Mouse (Mus musculus) intestine, postnatal 0 days (tissue): ENCODE results near the gene Ctnna2. TPM values are rescaled to one million over a fixed set of nuclear protein-coding genes. Genes with fewer than 3 reads are reported as not detected.

Experiments used
- ATAC-seq: fragments of 200-750 bp; cut with Nextera tagmentation; 2 replicates; pipeline ENCODE4 v1.8.0; 2017; ENCODE audit warnings: mild to moderate bottlenecking, moderate TSS enrichment, moderate library complexity
- H3K27ac ChIP-seq: fragments of 300-500 bp; sonication (generic); 2 replicates; pipeline ENCODE4 v1.5.1; 2014; ENCODE audit warnings: mild to moderate bottlenecking, low read depth, low read length, moderate library complexity
- H3K27me3 ChIP-seq: fragments of 300-500 bp; sonication (generic); replicated peaks from 2 replicates; pipeline ENCODE4 v1.6.1; 2014; ENCODE audit warnings: low read length, mixed read lengths; ENCODE audit not compliant: control insufficient read depth, insufficient read depth
- H3K36me3 ChIP-seq: fragments of 300-500 bp; sonication (generic); 2 replicates; pipeline ENCODE4 v1.6.1; 2014; ENCODE audit warnings: mild to moderate bottlenecking, moderate library complexity; ENCODE audit not compliant: control insufficient read depth, insufficient read depth
- H3K4me1 ChIP-seq: fragments of 300-500 bp; sonication (generic); replicated peaks from 2 replicates; pipeline ENCODE4 v1.6.1; 2014; ENCODE audit warnings: antibody characterized with exemption, low read length, mixed read lengths; ENCODE audit not compliant: control insufficient read depth, insufficient read depth
- H3K4me2 ChIP-seq: fragments of 300-500 bp; sonication (generic); replicated peaks from 2 replicates; pipeline ENCODE4 v1.6.1; 2014; ENCODE audit warnings: low read depth, mild to moderate bottlenecking, moderate library complexity
- H3K4me3 ChIP-seq: fragments of 300-500 bp; sonication (generic); 2 replicates; pipeline ENCODE4 v1.5.1; 2014; ENCODE audit warnings: low read depth, low read length
- H3K9ac ChIP-seq: fragments of 300-500 bp; sonication (generic); 2 replicates; pipeline ENCODE4 v1.6.1; 2014; ENCODE audit warnings: mild to moderate bottlenecking, low read depth, low read length
- H3K9me3 ChIP-seq: fragments of 300-500 bp; sonication (generic); 2 replicates; pipeline ENCODE4 v1.6.1; 2016; ENCODE audit warnings: mixed run types; ENCODE audit not compliant: control insufficient read depth
- CTCF ChIP-seq: sonication (generic); IDR thresholded peaks from 2 replicates; pipeline ENCODE4 v1.5.1; 2016; ENCODE audit warnings: low read depth, mild to moderate bottlenecking, control low read depth, antibody characterized with exemption, moderate library complexity
- WGBS: fragments of 180-500 bp; shearing (Covaris S2); extraction: QIAGEN DNeasy Blood & Tissue Kit; methylation state at CpG from one replicate; pipeline ENCODE4 v1.1.7; 2014; 5-methylcytosine and 5-hydroxymethylcytosine counted together
- polyA plus RNA-seq: library from polyadenylated mRNA; unstranded; fragments of >200 nt; fragmentation: Nextera tagmentation; extraction: Ambion mirVana; gene quantifications from 2 replicates; pipeline ENCODE4 v1.2.1, GENCODE M21; 2015

The Ctnna2 gene
- polyA plus RNA-seq, 1 experiment from 2014 or later = 2.3 TPM

GRCm38 (mm10) chr6:76981651-76982050, 997.8 kb downstream of the Ctnna2 start:
- no peaks in the 10 kb centered on the region for H3K4me1 ChIP-seq
- TF ChIP-seq CTCF = no peak

GRCm38 (mm10) chr6:76979247-76979850, 1000.1 kb downstream of the Ctnna2 start:
- 73% methylated on average over 5 of the region's 5 CpGs for WGBS
- Histone ChIP-seq H3K27ac (no peak overlapping the region), H3K9me3 (no peaks in the 10 kb centered on the region), H3K27me3 (no peaks in the 10 kb centered on the region), H3K4me3 (no peak overlapping the region), H3K4me1 (no peaks in the 10 kb centered on the region), H3K4me2 (no peak overlapping the region), H3K9ac (no peak overlapping the region), H3K36me3 (no peaks in the 10 kb centered on the region)
- no peak for ATAC-seq
- no peak for TF ChIP-seq CTCF

More at GRCm38 (mm10) chr6:76981651-76982050, 997.8 kb downstream of the Ctnna2 start:
- Histone ChIP-seq H3K9me3 (no peaks in the 10 kb centered on the region), H3K27me3 (no peaks in the 10 kb centered on the region), H3K4me3 (no peak overlapping the region), H3K4me2 (no peak overlapping the region), H3K9ac (no peak overlapping the region), H3K36me3 (no peaks in the 10 kb centered on the region), H3K27ac (no peak overlapping the region)
- ATAC-seq = no peak
- 68% methylated on average over 1 of the region's 1 CpGs for WGBS

- WGBS = 9% methylated on average over 3 of the region's 3 CpGs
- no peaks in the 10 kb centered on the region for H3K27me3 ChIP-seq
- H3K4me2 ChIP-seq = no peak overlapping the region
- H3K36me3 ChIP-seq = no peaks in the 10 kb centered on the region
- ATAC-seq = no peak
- no peak overlapping the region for H3K9ac ChIP-seq
- no peaks in the 10 kb centered on the region for H3K9me3 ChIP-seq
- no peak for TF ChIP-seq CTCF
- H3K4me3 ChIP-seq = no peak overlapping the region
- no peak overlapping the region for H3K27ac ChIP-seq
- H3K4me1 ChIP-seq = no peaks in the 10 kb centered on the region
Observed at GRCm38 (mm10) chr6:76977817-76978216, 1001.7 kb downstream of the Ctnna2 start.

- no peaks in the 10 kb centered on the region for H3K4me1 ChIP-seq
- TF ChIP-seq CTCF = no peak
Observed at GRCm38 (mm10) chr6:76974297-76974696, 1005.2 kb downstream of the Ctnna2 start.

GRCm38 (mm10) chr6:76964998-76965432, 1014.5 kb downstream of the Ctnna2 start:
- Histone ChIP-seq H3K27me3 (no peaks in the 10 kb centered on the region), H3K9ac (no peak overlapping the region), H3K4me2 (no peak overlapping the region), H3K4me1 (no peaks in the 10 kb centered on the region), H3K36me3 (no peaks in the 10 kb centered on the region), H3K4me3 (no peak overlapping the region), H3K9me3 (no peaks in the 10 kb centered on the region), H3K27ac (no peak overlapping the region)
- ATAC-seq = no peak
- WGBS = 72% methylated on average over 5 of the region's 5 CpGs
- TF ChIP-seq CTCF = no peak

More at GRCm38 (mm10) chr6:76974297-76974696, 1005.2 kb downstream of the Ctnna2 start:
- no peaks in the 10 kb centered on the region for H3K9me3 ChIP-seq
- H3K4me2 ChIP-seq = no peak overlapping the region
- H3K36me3 ChIP-seq = no peaks in the 10 kb centered on the region
- H3K27ac ChIP-seq = no peak overlapping the region
- ATAC-seq = no peak
- no peak overlapping the region for H3K4me3 ChIP-seq
- H3K27me3 ChIP-seq = no peaks in the 10 kb centered on the region
- WGBS = 79% methylated on average over 1 of the region's 1 CpGs
- no peak overlapping the region for H3K9ac ChIP-seq

GRCm38 (mm10) chr6:76908086-76908485, 1071.4 kb downstream of the Ctnna2 start:
- WGBS = 59% methylated on average over 4 of the region's 4 CpGs
- Histone ChIP-seq H3K4me3 (no peak overlapping the region), H3K27ac (no peak overlapping the region), H3K9ac (no peak overlapping the region), H3K27me3 (no peaks in the 10 kb centered on the region), H3K36me3 (no peaks in the 10 kb centered on the region), H3K4me1 (no peaks in the 10 kb centered on the region), H3K9me3 (no peaks in the 10 kb centered on the region), H3K4me2 (no peak overlapping the region)
- TF ChIP-seq CTCF = no peak
- ATAC-seq = no peak

- Histone ChIP-seq H3K4me3 (no peak overlapping the region), H3K27me3 (no peaks in the 10 kb centered on the region), H3K27ac (no peak overlapping the region), H3K36me3 (no peaks in the 10 kb centered on the region), H3K9me3 (no peaks in the 10 kb centered on the region), H3K9ac (no peak overlapping the region), H3K4me1 (no peaks in the 10 kb centered on the region), H3K4me2 (no peak overlapping the region)
- 89% methylated on average over 1 of the region's 1 CpGs for WGBS
- ATAC-seq = no peak
- TF ChIP-seq CTCF = no peak
Observed at GRCm38 (mm10) chr6:76897156-76897555, 1082.3 kb downstream of the Ctnna2 start.
